Mouse (Mus musculus) thymus, adult 18-20 months (tissue): ENCODE data around the gene Emcn.

Experiments
- DNase-seq, 2 experiments: peaks; one replicate each; pipeline ENCODE4 v3.0.0; 2022; ENCODE audit warnings: mixed read lengths in 2 of 2

The Emcn gene

DNA sequence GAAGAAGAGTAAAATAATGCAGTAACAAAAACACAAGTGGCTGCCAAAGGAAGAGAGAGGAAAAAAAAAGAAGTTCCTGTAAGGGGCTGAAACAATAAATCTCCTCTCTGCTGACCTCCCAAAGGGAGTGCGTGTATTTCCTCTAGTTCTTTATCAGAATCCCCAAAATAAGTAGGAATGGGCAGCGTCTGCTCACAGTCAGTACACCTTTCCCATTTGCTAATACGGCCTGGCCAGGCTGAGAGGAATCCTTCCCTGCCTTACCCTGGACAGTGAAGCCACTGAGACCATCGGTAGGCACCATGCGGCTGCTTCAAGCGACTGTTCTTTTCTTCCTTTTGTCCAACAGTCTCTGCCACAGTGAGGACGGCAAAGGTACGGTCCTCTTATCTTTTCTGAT is at the start of gene Emcn:
Emcn (plus strand) TSS at position 130 of the 400 bp plus-strand sequence.
- DNase-seq: no peak

DNA sequence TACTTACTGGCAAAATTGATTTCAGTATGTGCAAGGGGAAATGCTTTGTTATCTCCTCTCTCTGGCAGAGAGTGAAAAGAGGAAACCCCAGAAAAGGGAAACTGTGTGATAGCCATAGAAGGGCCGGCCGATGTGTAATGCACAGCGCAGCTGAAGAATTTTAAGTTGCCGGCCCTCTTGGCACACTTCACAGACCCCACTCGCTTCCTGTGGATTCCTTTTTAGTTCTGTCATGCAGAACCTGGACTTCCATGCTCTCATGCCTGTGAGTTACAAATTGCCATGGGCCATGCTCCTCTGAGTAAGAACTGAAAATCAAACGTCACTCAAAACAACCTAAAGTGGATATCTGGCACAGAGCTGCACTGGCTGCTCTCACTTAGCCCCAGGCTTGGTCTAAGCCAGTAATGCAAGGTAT is 47.7 kb upstream of the Emcn start:
- DNase-seq: no peak

DNA sequence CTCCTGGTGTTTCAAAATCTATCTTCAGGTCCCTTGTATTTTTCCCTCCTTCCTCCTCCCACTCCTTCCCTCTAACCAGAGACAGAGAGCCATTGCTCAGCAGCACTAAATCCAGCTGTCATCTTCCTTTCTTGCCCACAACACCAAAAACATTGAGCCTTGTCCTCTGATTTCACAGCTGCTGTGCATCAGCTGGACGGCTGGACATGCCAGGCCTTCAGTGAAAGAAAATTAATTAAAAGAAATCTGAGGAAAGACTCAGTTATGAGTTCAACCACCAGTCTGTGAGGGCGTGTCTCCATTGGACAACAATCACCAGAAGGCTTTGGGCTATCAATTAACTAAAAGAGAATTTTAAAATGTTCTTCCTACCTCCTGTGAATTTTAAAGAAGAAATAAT is 42.6 kb upstream of the Emcn start:
- no peak for DNase-seq

DNA sequence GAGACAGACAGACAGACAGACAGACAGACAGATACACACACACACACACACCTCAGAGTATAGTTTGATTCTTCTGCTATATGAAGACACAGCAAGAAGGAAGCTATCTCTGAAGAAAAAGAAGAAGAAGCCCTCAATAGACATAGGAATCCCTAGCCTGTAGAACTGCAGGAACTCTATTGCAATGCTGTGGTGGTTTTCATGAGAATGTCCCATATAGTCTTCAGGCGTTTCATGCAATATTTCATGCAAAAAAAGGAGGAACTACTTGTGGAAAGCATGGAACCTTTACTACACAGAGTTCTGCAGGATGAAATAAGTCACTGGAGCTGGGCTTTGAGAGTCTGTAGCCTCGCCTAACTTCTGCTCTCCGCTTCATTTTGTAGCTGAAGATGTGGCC is 40.7 kb upstream of the Emcn start:
- no peak for DNase-seq

DNA sequence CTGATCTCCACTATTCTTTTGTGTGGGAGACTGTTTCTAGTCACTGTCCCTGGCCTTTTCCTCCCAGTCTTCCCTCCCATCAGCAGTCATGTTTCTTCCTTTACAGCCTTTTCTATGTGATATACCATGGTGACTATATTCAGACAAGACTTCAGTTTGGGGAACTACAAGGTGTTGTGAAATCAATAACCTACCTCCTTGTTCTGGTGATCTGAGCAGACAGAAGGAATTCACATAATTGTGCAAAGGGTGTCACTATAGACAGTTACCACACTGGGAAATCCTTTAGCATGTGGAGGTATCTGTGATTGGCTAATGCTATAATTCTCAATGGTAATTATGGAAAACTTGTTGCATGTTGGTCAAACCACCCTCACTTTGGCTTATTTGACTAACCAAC is 39.7 kb upstream of the Emcn start:
- no peak for DNase-seq

DNA sequence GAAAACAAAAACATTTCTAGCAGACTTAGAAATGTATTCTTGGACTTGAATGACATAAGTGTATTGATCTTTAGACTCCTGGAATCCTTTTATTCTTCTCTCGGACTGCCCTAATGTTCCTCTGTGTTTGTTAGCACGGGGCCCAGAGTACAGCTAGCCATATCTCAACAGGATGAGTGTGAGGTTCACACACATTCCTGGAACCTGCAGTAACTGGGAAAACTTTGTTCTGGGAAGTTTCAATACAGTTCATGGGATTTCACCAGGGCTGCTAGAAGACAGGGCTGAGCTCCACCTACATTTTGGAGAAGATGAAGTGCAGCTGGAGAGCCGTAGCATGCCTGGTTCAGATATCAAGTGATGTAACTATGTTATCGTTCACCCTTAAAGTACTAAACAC is 38.1 kb upstream of the Emcn start:
- DNase-seq: no peak

DNA sequence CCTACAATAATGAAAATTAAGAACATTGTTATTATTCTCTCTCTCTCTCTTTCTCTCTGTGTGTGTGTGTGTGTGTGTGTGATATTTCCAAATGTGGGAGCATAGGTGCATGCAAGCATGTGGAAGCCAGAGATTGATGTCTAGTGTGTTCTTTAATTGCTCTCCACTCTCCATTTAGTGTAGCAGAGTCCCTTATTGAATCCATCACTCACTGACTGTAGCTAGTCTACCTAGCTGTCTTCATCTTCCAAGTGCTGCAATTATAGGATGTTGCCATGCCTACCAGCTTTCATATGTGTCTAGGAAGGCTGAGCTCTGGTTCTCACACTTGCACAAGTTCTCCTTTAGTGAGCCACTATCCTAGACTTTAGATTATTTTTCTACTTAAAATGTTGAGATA is 30.9 kb upstream of the Emcn start:
- DNase-seq: no peak

DNA sequence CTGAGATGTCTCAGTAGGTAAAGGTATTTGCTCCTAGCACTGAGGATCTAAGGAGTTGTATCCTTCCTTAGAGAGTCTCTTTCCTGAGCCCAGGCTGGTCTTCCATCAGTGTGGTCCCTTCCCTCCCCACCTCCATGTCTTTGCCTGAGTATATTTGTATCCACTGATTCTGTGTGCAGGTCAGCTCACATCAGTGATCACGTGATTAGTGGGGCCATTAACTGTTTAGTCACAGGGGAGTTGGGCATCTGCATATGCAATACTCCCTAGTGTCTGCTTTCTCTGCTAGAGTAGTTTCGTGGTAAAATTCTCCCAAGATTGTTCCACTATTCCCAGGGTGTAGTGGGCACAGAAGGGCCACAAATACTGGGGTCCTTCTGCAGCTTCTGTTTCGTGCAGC is 28.3 kb upstream of the Emcn start:
- no peak for DNase-seq

DNA sequence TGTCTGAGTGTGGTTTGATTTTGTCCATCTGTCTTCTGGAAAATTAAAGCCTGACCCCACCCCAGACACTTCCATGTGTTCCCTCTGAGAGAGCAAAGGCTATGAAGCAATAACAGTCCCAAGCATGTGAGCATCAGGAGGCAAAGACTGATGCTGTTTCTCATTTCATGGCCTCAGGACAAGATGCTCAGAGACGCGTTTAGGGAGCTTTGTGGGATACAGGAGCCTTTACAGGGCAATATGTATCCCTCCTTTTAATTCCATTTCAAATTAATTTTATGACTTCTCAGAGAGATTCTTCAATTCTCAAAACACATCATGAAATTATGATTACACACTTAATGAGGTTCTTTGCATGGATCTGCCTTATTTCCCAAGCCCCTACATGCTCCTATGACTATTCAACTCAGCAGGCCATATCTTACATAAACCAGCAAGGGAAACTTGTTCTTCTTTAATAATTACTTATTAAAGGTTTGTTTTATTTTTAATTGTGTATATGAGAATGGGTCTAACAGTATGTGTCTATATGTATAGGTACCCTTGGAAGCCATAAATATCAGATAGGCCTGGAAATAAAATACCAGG is 27.0 kb upstream of the Emcn start:
- no peak for DNase-seq

DNA sequence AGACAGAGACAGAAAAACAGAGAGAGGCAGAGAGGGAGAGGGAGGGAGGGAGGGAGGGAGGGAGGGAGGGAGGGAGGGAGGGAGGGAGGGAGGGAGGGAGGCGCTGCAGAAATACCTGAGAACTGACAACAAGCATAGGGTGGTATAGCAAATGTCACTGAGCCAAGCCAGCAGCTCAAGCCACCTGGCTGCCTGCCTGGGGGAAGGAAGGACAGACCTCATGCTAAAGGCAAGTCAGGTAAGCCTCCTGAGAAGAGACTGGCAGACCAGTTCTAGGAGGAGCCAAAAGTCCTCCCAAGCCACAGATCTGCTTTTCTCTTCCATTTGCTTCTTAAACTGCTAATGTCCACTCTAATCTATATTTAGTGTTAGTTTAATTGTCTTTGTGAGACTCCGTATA is 22.5 kb upstream of the Emcn start:
- DNase-seq: no peak

DNA sequence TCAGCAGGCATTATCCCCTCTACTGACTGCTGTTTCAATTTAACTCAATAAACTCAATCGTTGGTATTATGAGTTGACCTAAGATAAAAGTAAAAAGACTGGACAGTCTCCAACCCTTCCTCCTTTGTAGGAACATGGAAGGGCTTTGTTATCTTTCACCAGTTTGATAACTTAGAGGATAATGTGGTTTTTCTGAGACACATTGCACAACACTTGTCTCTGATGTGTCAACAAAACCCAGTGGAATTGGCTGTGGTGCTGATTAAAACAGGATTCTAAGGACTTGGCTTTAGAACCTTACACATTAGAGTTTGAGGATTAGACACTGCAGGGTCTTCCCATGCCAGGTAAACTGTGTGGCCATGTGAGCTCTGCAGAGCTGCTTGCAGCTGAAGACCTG is 20.9 kb upstream of the Emcn start:
- no peak for DNase-seq

DNA sequence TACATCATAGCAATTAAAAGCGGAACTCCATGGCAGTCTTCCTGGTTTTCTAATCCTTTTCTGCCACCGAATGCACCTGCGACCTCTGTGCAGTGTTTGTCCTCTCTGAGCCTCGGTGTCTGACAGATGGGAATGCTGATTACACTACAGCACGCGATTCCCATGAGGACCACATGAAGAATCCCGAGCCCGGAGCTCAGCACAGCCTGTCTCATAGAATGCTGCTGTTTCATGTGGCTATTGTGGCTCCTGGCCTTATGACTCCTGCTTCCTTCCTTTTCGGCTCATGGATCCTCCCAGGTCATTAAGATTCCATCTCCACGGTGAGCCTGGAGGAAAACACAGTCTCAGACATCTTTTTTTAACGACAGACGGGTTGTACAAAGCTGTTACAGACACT is 18.6 kb upstream of the Emcn start:
- DNase-seq: no peak

DNA sequence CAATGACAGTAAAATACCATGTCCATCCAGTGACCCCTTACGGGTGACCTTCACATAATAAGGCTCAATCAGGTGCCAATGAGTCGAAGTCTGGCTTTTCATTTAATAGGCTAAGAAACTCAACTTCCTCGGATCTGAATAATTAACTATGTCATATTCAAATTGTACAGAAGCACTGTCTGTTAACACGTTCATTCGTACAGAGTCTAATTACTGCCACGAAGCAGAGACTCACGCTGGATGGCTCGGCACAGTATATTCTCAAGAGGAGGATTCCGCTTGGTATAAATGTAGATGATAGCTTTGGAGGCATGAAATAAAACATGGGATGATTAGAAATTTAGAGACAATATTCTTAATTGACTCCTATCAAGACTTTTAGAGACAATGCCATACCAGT is 11.0 kb upstream of the Emcn start:
- DNase-seq: no peak

DNA sequence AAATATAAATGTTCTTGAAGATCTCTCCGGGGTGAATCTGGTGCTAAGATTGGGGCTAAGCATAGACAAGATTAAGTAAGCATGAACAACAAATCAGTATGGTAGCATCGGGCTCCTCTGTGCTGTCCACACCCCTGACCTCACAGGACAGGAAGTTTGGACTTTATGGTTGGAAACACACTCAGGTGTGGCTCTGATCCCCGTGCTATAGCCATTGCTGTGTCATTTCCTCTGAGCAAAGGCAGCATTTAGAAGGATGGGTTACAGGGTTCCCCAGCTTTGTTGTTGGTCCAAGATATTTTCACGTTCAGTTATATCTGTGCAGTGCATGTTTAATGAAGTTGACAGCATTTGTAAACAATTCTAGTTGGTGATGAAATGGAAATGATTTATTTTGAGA is 9.9 kb upstream of the Emcn start:
- DNase-seq: no peak

DNA sequence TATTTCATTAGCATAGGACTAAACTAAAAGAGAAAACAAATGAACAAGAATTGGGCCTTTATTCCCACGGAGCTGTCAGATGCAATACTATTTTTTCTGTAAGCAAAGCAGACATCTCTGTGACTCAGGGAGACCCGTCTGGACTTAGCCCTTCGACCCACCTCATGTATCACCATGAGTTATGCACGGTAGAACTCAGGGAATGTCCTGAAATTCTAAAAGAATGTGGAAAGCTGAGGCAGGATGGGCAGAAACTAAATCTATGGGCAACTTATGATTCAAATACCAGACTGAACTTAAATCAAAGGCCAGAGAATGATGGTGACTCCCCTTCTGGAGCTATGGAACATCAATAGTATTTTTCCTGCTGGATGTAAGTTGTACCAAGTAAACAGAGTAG is 8.3 kb upstream of the Emcn start:
- DNase-seq: no peak

DNA sequence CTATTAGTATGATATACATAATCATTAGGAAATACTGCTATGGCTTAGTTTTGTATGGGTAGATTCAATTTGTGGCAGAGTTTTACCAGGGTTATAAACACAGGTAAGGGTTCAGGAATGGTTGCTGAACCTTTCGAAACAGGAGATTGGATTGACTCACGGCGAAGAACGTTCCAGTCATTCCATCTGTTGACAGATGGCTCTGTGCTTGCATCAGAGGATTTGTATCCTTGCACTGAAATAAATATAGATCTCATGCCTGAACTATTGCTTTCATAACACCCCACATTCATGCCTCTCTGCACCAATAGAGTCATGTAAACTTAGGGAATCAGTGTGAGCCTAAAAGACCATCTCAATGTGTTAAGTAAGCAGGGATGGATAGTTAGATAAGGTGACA is 4.9 kb upstream of the Emcn start:
- DNase-seq: no peak

DNA sequence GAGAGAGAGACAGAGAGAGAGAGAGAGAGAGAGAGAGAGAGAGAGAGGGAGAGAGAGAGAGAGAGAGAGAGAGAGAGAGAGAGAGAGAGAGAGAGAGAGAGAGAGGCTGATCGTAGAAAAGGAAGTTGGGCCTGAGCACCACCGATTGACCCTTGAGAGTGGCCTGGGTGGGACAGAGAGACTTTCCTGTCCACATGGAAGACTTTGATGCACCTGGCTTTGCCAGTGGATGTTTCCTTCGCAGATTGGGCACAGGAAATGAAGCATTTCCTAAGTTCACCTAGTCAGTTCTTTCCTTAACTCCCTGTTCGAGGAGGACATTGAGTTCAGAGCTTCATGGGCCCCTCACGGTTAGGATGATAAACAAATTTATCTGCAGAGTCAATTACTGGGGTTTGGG is 2.6 kb downstream of the Emcn start:
- DNase-seq: no peak

DNA sequence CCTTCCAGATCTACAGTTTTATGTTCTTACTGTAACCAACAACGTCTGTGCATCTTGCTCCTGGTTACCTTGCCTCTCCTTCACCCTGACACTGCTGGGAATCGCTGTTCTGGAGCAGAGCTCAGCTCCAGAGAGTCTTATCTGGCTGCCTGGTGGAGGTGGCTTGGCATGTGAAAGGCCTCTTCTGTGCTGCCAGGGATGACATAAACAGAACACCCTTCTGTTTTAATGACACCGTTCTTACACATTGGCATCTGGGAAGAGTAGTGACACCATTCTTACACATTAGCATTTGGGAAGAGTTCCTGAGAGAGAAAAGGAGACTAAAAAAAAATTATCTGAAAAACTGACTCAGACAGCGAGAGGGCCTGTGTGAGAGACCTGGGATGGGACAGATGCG is 11.0 kb downstream of the Emcn start:
- DNase-seq: no peak

DNA sequence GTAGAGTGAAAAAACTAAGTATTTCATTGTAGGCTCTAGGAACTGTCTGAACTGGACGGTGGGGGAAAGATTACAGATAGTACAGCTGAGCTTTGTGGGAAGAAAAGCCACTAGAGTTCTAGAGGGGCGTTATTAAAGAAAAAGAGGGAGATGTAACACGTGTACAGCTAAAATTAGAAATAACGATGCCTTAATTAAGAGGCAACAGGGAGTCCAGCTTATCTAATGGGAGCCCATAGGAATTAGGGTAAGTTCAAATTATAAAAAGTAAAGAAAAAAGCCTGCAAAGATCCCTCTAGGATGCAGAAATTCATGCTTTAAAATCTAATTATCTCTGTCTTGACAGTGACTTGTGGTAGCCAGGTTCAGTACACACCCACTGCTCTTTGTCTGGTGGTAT is 15.8 kb downstream of the Emcn start:
- no peak for DNase-seq

DNA sequence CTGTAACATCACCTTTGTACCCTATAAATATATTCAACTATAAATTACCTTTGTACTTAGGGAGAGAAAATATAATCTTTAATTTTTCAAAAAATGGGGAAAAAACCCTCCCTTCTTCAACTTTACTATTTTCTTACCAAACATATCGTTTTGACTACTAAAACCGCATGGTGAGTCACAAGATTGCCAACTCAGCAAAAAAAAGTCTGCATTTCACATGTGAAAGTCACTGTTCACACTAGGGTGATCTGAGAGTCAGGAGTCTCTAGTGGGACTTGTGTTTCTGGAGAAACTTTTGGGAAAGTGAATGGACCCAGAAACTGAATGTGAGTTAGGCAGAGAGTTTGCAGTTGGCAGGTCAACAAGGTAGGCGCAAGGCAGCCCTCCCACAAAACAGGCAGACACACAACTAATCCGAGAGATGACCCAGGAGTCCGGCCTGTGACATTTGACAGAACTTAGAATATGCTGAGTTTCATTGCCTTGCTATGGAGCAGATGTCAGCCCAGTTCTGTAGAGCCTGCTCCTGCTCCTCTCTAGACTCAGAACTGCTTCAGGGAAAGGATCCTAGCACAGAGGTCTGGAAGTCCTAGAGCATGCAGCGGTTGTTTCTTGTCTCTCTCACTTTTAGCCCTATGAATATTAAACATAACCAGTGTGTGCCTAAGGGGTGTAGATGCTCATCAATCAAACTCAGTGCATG is 26.4 kb downstream of the Emcn start:
- no peak for DNase-seq

DNA sequence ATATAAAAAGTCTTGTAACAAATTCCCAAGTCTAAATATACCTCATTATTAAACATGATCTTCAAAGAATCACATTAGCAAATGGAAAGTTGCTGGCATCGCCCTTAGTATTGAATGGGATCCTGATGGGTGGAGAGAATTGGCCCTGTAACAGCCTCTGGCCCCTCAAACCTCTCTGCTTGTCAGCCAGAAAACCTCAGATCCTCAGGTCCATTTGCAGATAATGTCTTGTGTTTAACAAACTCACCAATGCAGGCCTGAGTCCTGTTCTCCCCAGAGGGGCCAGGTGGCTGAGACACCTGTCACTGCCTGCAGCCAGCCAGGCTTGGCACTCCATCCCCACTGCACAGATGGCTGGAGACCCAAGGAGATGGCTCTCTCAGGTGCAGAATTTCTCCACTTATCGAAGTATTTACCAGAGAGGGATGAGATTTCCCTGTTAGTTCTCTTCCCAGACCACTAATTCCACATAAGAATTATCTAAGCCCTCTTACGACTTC is 27.0 kb downstream of the Emcn start:
- no peak for DNase-seq

DNA sequence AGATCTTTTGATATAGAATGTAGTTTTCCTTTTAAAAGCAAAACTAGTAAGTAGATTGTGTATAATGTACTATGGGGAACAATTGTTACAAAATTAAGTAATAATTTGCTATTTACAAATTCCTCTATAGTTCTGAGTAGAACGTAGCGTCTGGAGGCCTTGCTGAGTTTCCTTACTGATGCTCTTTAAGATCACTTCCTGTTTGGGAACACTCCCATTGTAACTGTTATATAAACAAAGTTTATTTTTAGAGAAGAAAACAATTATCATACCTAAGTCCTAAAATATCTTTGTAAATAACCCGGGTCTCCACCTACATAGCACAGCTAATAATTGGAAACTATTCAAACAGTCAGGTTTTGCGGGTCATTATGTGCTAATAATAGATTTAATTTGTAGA is 32.0 kb downstream of the Emcn start:
- no peak for DNase-seq

DNA sequence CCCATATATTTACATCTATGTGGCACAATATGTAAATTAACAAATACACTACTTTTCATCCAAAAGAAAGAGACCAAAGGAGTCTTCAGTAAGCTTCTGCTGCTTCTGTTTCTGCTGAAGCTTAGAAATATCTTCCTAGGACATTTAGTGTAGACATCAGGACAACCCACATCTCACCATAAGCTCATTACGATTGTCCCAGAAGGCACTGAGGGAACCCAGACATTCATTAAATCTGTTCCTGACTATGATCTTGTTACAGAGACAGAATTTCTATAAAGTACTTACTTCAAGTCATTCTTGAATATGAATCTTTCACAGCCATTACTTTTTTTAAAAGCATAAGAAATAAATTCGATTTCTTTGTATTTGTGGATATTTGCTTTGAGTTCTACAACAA is 41.4 kb downstream of the Emcn start:
- DNase-seq: no peak

DNA sequence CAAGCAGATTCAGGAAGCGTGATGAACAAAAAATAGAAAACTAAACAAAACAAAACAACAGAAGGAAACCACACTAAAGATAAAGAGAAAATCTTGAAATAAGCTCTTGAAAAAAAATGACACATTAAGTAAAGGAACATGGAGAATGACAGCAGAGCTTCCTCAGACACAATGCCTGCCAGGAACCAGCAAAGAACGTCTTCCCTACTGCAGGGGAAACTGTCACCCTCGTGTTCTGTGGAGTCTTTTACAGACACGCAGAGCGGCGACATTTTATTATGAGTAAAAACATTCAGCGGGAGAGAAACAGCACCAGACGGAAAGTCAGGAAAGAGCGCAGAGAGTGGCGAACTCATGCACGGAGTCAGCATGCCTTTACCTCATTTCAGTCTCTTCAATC is 54.7 kb downstream of the Emcn start:
- no peak for DNase-seq

DNA sequence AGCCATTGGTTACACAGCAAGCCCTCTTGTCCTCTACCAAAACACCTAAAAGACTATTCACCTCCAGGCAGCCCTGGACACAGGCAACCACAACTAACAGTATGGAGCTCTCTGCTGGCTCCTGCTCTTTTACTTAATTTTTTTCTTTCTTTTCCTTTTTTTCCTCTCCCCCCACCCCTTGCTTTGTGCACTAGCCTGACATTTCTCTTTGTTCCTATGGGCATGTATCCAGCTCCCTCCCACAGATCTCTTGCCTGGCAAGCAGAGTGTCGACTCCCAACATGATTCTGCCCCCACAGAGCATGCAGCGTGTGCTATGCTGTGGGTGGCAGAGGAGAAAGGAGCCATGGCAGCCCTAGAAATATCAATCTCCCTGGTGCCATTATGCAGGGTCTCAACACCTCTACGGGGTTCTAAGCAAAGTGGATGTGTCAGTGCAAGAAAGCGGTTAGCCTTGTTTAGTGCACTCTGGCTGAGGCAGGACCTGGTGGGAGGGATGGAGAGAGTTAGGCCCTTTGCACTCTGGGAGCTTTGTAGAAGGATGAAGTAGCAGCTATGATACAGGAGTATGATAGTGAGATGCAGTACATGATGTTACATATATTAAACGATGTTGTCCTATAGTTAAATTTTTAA is 74.7 kb downstream of the Emcn start:
- DNase-seq: no peak
